Mouse (Mus musculus) C2C12 (cell line): ENCODE results near the gene Wnt2b.

ENCODE experiments used
- CEBPB ChIP-seq: IDR thresholded peaks from one replicate; pipeline ENCODE4 v1.6.1; 2011; ENCODE audit warnings: low read depth, mild to moderate bottlenecking, control low read depth, moderate library complexity
- CTCF ChIP-seq: IDR thresholded peaks from one replicate; pipeline ENCODE4 v1.5.1; 2011; ENCODE audit not compliant: control insufficient read depth, insufficient read depth, insufficient read length
- MAX ChIP-seq: IDR thresholded peaks from one replicate; pipeline ENCODE4 v1.6.1; 2011; ENCODE audit warnings: mild to moderate bottlenecking, control low read depth
- MYOD1 ChIP-seq: IDR thresholded peaks from one replicate; pipeline ENCODE4 v1.6.1; 2011; ENCODE audit warnings: low read depth; ENCODE audit not compliant: control insufficient read depth, insufficient read length
- USF1 ChIP-seq: IDR thresholded peaks from one replicate; pipeline ENCODE4 v1.6.1; 2011; ENCODE audit warnings: low read depth, mild to moderate bottlenecking, control low read depth, moderate library complexity

- no peak for TF ChIP-seq MAX
- no peak for TF ChIP-seq CTCF
- no peak for TF ChIP-seq USF1
- TF ChIP-seq CEBPB, result no peak
- TF ChIP-seq MYOD1, result peak; percentile 8
Measured at GRCm38 (mm10) chr3:104944894-104945293, 16.8 kb downstream of the Wnt2b start.
